Mouse (Mus musculus): ENCODE results near the gene Cep131. TPM values are rescaled to one million over a fixed set of nuclear protein-coding genes. Genes with fewer than 3 reads are reported as not detected.

The Cep131 gene
- polyA plus RNA-seq, 2 experiments, result 2.7 to 4.4 TPM

- Histone ChIP-seq H3K9me3 (ENCODE audit: control insufficient read depth, low read length) (no peaks in the 10 kb centered on the region), H3K4me3 (ENCODE audit: insufficient read depth in 1 of 2, low read depth in 2 of 2, low read length in 2 of 2) (no peak overlapping the region), H3K36me3 (replicated peaks; ENCODE audit: control insufficient read depth, insufficient read depth, low read depth) (peaks cover 3% of the 10 kb centered on the region), H3K4me1 (replicated peaks; ENCODE audit: control insufficient read depth in 2 of 2, insufficient read depth in 2 of 2, low read length in 1 of 2) (no peaks in the 10 kb centered on the region), H3K4me2 (ENCODE audit: low read depth) (no peak overlapping the region), H3K27me3 (ENCODE audit: control insufficient read depth, insufficient read depth, low read length) (no peaks in the 10 kb centered on the region), H3K27ac (no peak overlapping the region), H3K9ac (replicated peaks) (no peak overlapping the region)
- TF ChIP-seq CTCF (IDR thresholded peaks at IDR 0.05; ENCODE audit: low read depth), result peak; percentile 26; the same call in 1 of the 2 replicates
- no peak for TF ChIP-seq EP300 (IDR thresholded peaks at IDR 0.05; ENCODE audit: low read depth)
- no peak for DNase-seq (ENCODE audit: low read depth in 3 of 3, low spot score in 3 of 3)
- 56% methylated on average over 2 of the region's 2 CpGs for WGBS (ENCODE audit: insufficient replicate concordance)
- no peak for ATAC-seq (ENCODE audit: insufficient read depth)
These were observed 40.2 kb upstream of the Cep131 start for GRCm38 (mm10) chr11:120126845-120127244.

- no peaks in the 10 kb centered on the region for H3K9me3 ChIP-seq (ENCODE audit: control insufficient read depth, low read length)
- peaks cover 8% of the 10 kb centered on the region; the same call in 1 of the 2 replicates for H3K36me3 ChIP-seq (replicated peaks; ENCODE audit: control insufficient read depth, insufficient read depth, low read depth)
- H3K9ac ChIP-seq (replicated peaks), result no peak overlapping the region
- TF ChIP-seq EP300 (IDR thresholded peaks at IDR 0.05; ENCODE audit: low read depth) (no peak), CTCF (IDR thresholded peaks at IDR 0.05; ENCODE audit: low read depth) (no peak)
- no peak overlapping the region for H3K4me2 ChIP-seq (ENCODE audit: low read depth)
- 85% methylated on average over 12 of the region's 12 CpGs for WGBS (ENCODE audit: insufficient replicate concordance)
- H3K27ac ChIP-seq, result no peak overlapping the region
- no peaks in the 10 kb centered on the region for H3K4me1 ChIP-seq (replicated peaks; ENCODE audit: control insufficient read depth in 2 of 2, insufficient read depth in 2 of 2, low read length in 1 of 2)
- no peak overlapping the region for H3K4me3 ChIP-seq (ENCODE audit: insufficient read depth in 1 of 2, low read depth in 2 of 2, low read length in 2 of 2)
- no peaks in the 10 kb centered on the region for H3K27me3 ChIP-seq (ENCODE audit: control insufficient read depth, insufficient read depth, low read length)
- no peak for DNase-seq (ENCODE audit: low read depth in 3 of 3, low spot score in 3 of 3)
- no peak for ATAC-seq (ENCODE audit: insufficient read depth)
These were observed 35.5 kb upstream of the Cep131 start for GRCm38 (mm10) chr11:120122126-120122525.

- Histone ChIP-seq H3K4me3 (ENCODE audit: insufficient read depth in 1 of 2, low read depth in 2 of 2, low read length in 2 of 2) (no peak overlapping the region), H3K4me1 (replicated peaks; ENCODE audit: control insufficient read depth in 2 of 2, insufficient read depth in 2 of 2, low read length in 1 of 2) (no peaks in the 10 kb centered on the region), H3K27ac (no peak overlapping the region), H3K36me3 (replicated peaks; ENCODE audit: control insufficient read depth, insufficient read depth, low read depth) (peaks cover 5% of the 10 kb centered on the region; the same call in 1 of the 2 replicates), H3K27me3 (ENCODE audit: control insufficient read depth, insufficient read depth, low read length) (no peaks in the 10 kb centered on the region), H3K9me3 (ENCODE audit: control insufficient read depth, low read length) (no peaks in the 10 kb centered on the region), H3K4me2 (ENCODE audit: low read depth) (no peak overlapping the region), H3K9ac (replicated peaks) (no peak overlapping the region)
- DNase-seq (ENCODE audit: low read depth in 3 of 3, low spot score in 3 of 3) (no peak), ATAC-seq (ENCODE audit: insufficient read depth) (no peak)
- TF ChIP-seq CTCF (IDR thresholded peaks at IDR 0.05; ENCODE audit: low read depth) (peak; percentile 79), EP300 (IDR thresholded peaks at IDR 0.05; ENCODE audit: low read depth) (no peak)
- WGBS (ENCODE audit: insufficient replicate concordance), result 78% methylated on average over 17 of the region's 17 CpGs
These were observed 34.2 kb upstream of the Cep131 start for GRCm38 (mm10) chr11:120120642-120121420.

DNA sequence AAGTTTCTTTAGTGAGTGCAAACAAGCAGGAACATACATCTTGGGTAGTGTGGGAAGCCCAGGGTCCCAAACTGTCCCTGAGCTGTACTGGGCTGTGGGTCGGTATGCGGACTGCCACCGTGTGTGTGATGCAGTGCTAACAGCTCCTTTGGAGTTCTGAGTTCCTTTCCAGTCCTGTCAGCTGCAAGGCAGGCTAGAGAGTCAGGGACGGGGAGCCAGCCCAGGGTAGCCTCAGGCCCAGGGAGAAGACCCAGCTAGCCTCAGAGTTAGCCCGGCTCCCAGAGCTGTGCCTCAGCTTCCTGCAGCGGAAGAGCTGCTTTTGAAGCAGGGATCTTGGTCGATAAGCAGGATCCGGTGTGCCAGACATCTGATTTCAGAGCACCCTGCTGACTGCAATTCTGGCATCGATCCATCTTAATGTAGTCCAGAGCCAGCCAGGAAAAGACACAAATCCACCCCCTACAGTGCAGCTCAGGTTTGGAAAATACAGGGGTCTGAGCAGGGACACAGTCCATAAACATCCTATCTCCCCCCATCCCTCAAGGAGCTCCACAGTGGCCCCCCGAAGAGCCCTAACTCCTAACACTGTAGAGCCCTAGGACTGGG lies 33.4 kb upstream of the Cep131 start:
- H3K4me2 ChIP-seq (ENCODE audit: low read depth), result no peak overlapping the region
- H3K27me3 ChIP-seq (ENCODE audit: control insufficient read depth, insufficient read depth, low read length), result no peaks in the 10 kb centered on the region
- H3K9ac ChIP-seq (replicated peaks), result no peak overlapping the region
- H3K27ac ChIP-seq, result no peak overlapping the region
- no peak for TF ChIP-seq CTCF (IDR thresholded peaks at IDR 0.05; ENCODE audit: low read depth)
- no peak for TF ChIP-seq EP300 (IDR thresholded peaks at IDR 0.05; ENCODE audit: low read depth)
- no peaks in the 10 kb centered on the region for H3K4me1 ChIP-seq (replicated peaks; ENCODE audit: control insufficient read depth in 2 of 2, insufficient read depth in 2 of 2, low read length in 1 of 2)
- H3K9me3 ChIP-seq (ENCODE audit: control insufficient read depth, low read length), result no peaks in the 10 kb centered on the region
- WGBS (ENCODE audit: insufficient replicate concordance), result 81% methylated on average over 10 of the region's 10 CpGs
- DNase-seq (ENCODE audit: low read depth in 3 of 3, low spot score in 3 of 3) (no peak), ATAC-seq (ENCODE audit: insufficient read depth) (no peak)
- H3K36me3 ChIP-seq (replicated peaks; ENCODE audit: control insufficient read depth, insufficient read depth, low read depth), result peaks cover 5% of the 10 kb centered on the region; the same call in 1 of the 2 replicates
- no peak overlapping the region for H3K4me3 ChIP-seq (ENCODE audit: insufficient read depth in 1 of 2, low read depth in 2 of 2, low read length in 2 of 2)

DNA sequence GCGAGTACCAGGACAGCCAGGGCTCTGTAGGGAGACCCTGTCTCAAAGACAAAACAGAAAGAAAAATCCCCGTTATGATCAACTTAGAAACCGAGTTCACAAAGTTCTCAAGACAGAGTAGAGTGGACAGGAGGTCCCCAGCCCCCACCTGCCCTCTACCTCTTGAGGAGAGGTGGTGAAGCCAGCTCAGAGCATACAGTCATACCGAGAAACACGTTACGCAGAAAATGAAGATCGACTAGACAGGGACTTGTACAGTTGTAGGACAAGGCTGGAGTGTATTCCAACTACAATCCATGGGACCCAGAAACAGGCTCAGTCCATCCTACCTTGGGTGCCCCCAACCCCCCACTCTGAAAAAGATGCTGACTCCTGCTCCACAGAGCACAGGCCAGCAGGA lies 32.5 kb upstream of the Cep131 start:
- no peaks in the 10 kb centered on the region for H3K9me3 ChIP-seq (ENCODE audit: control insufficient read depth, low read length)
- no peak overlapping the region for H3K27ac ChIP-seq
- H3K4me1 ChIP-seq (replicated peaks; ENCODE audit: control insufficient read depth in 2 of 2, insufficient read depth in 2 of 2, low read length in 1 of 2), result no peaks in the 10 kb centered on the region
- no peak for TF ChIP-seq CTCF (IDR thresholded peaks at IDR 0.05; ENCODE audit: low read depth)
- TF ChIP-seq EP300 (IDR thresholded peaks at IDR 0.05; ENCODE audit: low read depth), result no peak
- H3K36me3 ChIP-seq (replicated peaks; ENCODE audit: control insufficient read depth, insufficient read depth, low read depth), result peaks cover 5% of the 10 kb centered on the region; the same call in 1 of the 2 replicates
- ATAC-seq (ENCODE audit: insufficient read depth), result no peak
- H3K4me3 ChIP-seq (ENCODE audit: insufficient read depth in 1 of 2, low read depth in 2 of 2, low read length in 2 of 2), result no peak overlapping the region
- H3K4me2 ChIP-seq (ENCODE audit: low read depth), result no peak overlapping the region
- H3K27me3 ChIP-seq (ENCODE audit: control insufficient read depth, insufficient read depth, low read length), result no peaks in the 10 kb centered on the region
- 85% methylated on average over 7 of the region's 7 CpGs for WGBS (ENCODE audit: insufficient replicate concordance)
- no peak for DNase-seq (ENCODE audit: low read depth in 3 of 3, low spot score in 3 of 3)
- H3K9ac ChIP-seq (replicated peaks), result no peak overlapping the region

All from liver, embryonic 14.5 days (tissue).